Mouse (Mus musculus): ENCODE measurements around the gene Mtg2. TPM values are rescaled to one million over a fixed set of nuclear protein-coding genes. Genes with fewer than 3 reads are reported as not detected.

The Mtg2 gene
- total RNA-seq, 2 experiments from 2014 or later: 15.0 to 17.7 TPM

Other genes starting within 250 kb of the Mtg2 start
- gene Taf4, start 93.9 kb upstream of the Mtg2 start, total RNA-seq (2021): 10 to 100 TPM; 18.7 to 19.0 TPM
- gene Lsm14b, start 45.6 kb upstream of the Mtg2 start, total RNA-seq (2021): 100 to 1,000 TPM; 129 to 134 TPM
- 100 to 1,000 TPM; 215 to 226 TPM for gene Psma7, start 28.2 kb upstream of the Mtg2 start, total RNA-seq (2021)
- gene Ss18l1, start 28.1 kb upstream of the Mtg2 start, total RNA-seq (2021): 10 to 100 TPM; 38.0 to 40.6 TPM
- gene Hrh3, start 33.9 kb downstream of the Mtg2 start, total RNA-seq (2021): 10 to 100 TPM; 15.3 to 16.2 TPM
- gene Osbpl2, start 48.7 kb downstream of the Mtg2 start, total RNA-seq (2021): 10 to 100 TPM; 53.2 to 54.4 TPM
- 100 to 1,000 TPM; 107 to 117 TPM for gene Adrm1, start 100.9 kb downstream of the Mtg2 start, total RNA-seq (2021)
- gene Lama5, start 155.3 kb downstream of the Mtg2 start, total RNA-seq (2021): 1 to 10 TPM; 8.1 to 9.6 TPM
- gene Rps21, start 186.8 kb downstream of the Mtg2 start, total RNA-seq (2021): 100 to 1,000 TPM; 654 to 715 TPM
- 10 to 100 TPM; 38.6 to 40.1 TPM for gene Cables2, start 202.9 kb downstream of the Mtg2 start, total RNA-seq (2021)
- not detected for gene Rbbp8nl, start 219.3 kb downstream of the Mtg2 start, total RNA-seq (2021)

All from layer of hippocampus, postnatal 10 days (tissue).